Mouse (Mus musculus) liver, embryonic 13.5 days (tissue): ENCODE data around the gene 4930469K13Rik. TPM values are rescaled to one million over a fixed set of nuclear protein-coding genes. Genes with fewer than 3 reads are reported as not detected.

Experiments used
- ATAC-seq: fragments of 200-750 bp; cut with Nextera tagmentation; 2 replicates; pipeline ENCODE4 v1.8.0; 2017; ENCODE audit warnings: low read depth, mild to moderate bottlenecking, moderate number of reproducible peaks, moderate library complexity
- DNase-seq: peaks from one replicate; pipeline ENCODE4 v3.0.0; 2022
- H3K27ac ChIP-seq: fragments of 300-500 bp; sonication (generic); 2 replicates; pipeline ENCODE4 v1.5.1; 2015; ENCODE audit warnings: moderate library complexity, mild to moderate bottlenecking, inconsistent platforms
- H3K27me3 ChIP-seq: fragments of 300-500 bp; sonication (generic); 2 replicates; pipeline ENCODE4 v1.6.1; 2015; ENCODE audit warnings: mild to moderate bottlenecking, inconsistent platforms
- H3K36me3 ChIP-seq: fragments of 300-500 bp; sonication (generic); 2 replicates; pipeline ENCODE4 v1.6.1; 2015; ENCODE audit warnings: mild to moderate bottlenecking, inconsistent platforms
- H3K4me1 ChIP-seq: fragments of 300-500 bp; sonication (generic); replicated peaks from 2 replicates; pipeline ENCODE4 v1.6.1; 2015; ENCODE audit warnings: inconsistent platforms
- H3K4me2 ChIP-seq: fragments of 300-500 bp; sonication (generic); 2 replicates; pipeline ENCODE4 v1.6.1; 2015; ENCODE audit warnings: inconsistent platforms, mild to moderate bottlenecking, moderate library complexity
- H3K4me3 ChIP-seq: fragments of 300-500 bp; sonication (generic); replicated peaks from 2 replicates; pipeline ENCODE4 v1.5.1; 2015; ENCODE audit warnings: mild to moderate bottlenecking, inconsistent platforms
- H3K9ac ChIP-seq: fragments of 300-500 bp; sonication (generic); 2 replicates; pipeline ENCODE4 v1.6.1; 2015; ENCODE audit warnings: mild to moderate bottlenecking, inconsistent platforms
- H3K9me3 ChIP-seq: fragments of 300-500 bp; sonication (generic); replicated peaks from 2 replicates; pipeline ENCODE4 v1.6.1; 2016; ENCODE audit warnings: inconsistent platforms
- WGBS: fragments of 180-500 bp; shearing (Covaris S2); methylation state at CpG from one replicate; pipeline ENCODE4 v1.1.7; 2015; ENCODE audit not compliant: insufficient replicate concordance; 5-methylcytosine and 5-hydroxymethylcytosine counted together
- polyA plus RNA-seq: library from polyadenylated mRNA; unstranded; fragments of >200 nt; fragmentation: Nextera tagmentation; extraction: Ambion mirVana; gene quantifications from 2 replicates; pipeline ENCODE4 v1.2.1, GENCODE M21; 2015

4930469K13Rik gene
- polyA plus RNA-seq, 1 experiment from 2014 or later = not detected

GRCm38 (mm10) chr11:34113760-34114159, 15.4 kb upstream of the 4930469K13Rik start:
- no peak overlapping the region for H3K4me3 ChIP-seq
- H3K27ac ChIP-seq = no peak overlapping the region
- H3K9me3 ChIP-seq = no peaks in the 10 kb centered on the region
- H3K4me2 ChIP-seq = no peak overlapping the region
- 37% methylated on average over 2 of the region's 2 CpGs for WGBS
- no peak for ATAC-seq
- no peaks in the 10 kb centered on the region for H3K36me3 ChIP-seq
- no peak overlapping the region for H3K9ac ChIP-seq
- peaks cover 5% of the 10 kb centered on the region; the same call in 1 of the 2 replicates for H3K4me1 ChIP-seq
- no peaks in the 10 kb centered on the region for H3K27me3 ChIP-seq
- DNase-seq = no peak

- WGBS = 58% methylated on average over 4 of the region's 4 CpGs
- ATAC-seq (no peak), DNase-seq (no peak)
Measured at GRCm38 (mm10) chr11:34112781-34113380, 14.5 kb upstream of the 4930469K13Rik start.

GRCm38 (mm10) chr11:34111940-34112339, 13.6 kb upstream of the 4930469K13Rik start:
- Histone ChIP-seq H3K4me3 (no peak overlapping the region), H3K4me1 (peaks cover 5% of the 10 kb centered on the region; the same call in 1 of the 2 replicates), H3K9ac (no peak overlapping the region), H3K27ac (no peak overlapping the region), H3K36me3 (no peaks in the 10 kb centered on the region), H3K9me3 (no peaks in the 10 kb centered on the region), H3K27me3 (no peaks in the 10 kb centered on the region), H3K4me2 (no peak overlapping the region)
- no peak for DNase-seq
- WGBS = 59% methylated on average over 7 of the region's 7 CpGs
- no peak for ATAC-seq

More at GRCm38 (mm10) chr11:34112781-34113380, 14.5 kb upstream of the 4930469K13Rik start:
- Histone ChIP-seq H3K4me1 (peaks cover 5% of the 10 kb centered on the region; the same call in 1 of the 2 replicates), H3K4me3 (no peak overlapping the region), H3K9me3 (no peaks in the 10 kb centered on the region), H3K27me3 (no peaks in the 10 kb centered on the region), H3K36me3 (no peaks in the 10 kb centered on the region), H3K9ac (no peak overlapping the region), H3K4me2 (no peak overlapping the region), H3K27ac (no peak overlapping the region)

GRCm38 (mm10) chr11:34109260-34109659, 10.9 kb upstream of the 4930469K13Rik start:
- 68% methylated on average over 1 of the region's 1 CpGs for WGBS
- peaks cover 5% of the 10 kb centered on the region; the same call in 1 of the 2 replicates for H3K4me1 ChIP-seq
- no peaks in the 10 kb centered on the region for H3K27me3 ChIP-seq
- no peak overlapping the region for H3K27ac ChIP-seq
- no peak overlapping the region for H3K4me3 ChIP-seq
- ATAC-seq (no peak), DNase-seq (no peak)
- no peaks in the 10 kb centered on the region for H3K36me3 ChIP-seq
- no peak overlapping the region for H3K4me2 ChIP-seq
- H3K9me3 ChIP-seq = no peaks in the 10 kb centered on the region
- H3K9ac ChIP-seq = no peak overlapping the region

- H3K9ac ChIP-seq = no peak overlapping the region
- H3K9me3 ChIP-seq = no peaks in the 10 kb centered on the region
- peaks cover 5% of the 10 kb centered on the region; the same call in 1 of the 2 replicates for H3K4me1 ChIP-seq
- H3K36me3 ChIP-seq = no peaks in the 10 kb centered on the region
- WGBS = 41% methylated on average over 1 of the region's 1 CpGs
- H3K27ac ChIP-seq = no peak overlapping the region
- H3K27me3 ChIP-seq = no peaks in the 10 kb centered on the region
- H3K4me2 ChIP-seq = no peak overlapping the region
- ATAC-seq = no peak
- no peak for DNase-seq
- H3K4me3 ChIP-seq = no peak overlapping the region
Measured at GRCm38 (mm10) chr11:34104919-34105318, 6.6 kb upstream of the 4930469K13Rik start.

- 65% methylated on average over 4 of the region's 4 CpGs for WGBS
- Histone ChIP-seq H3K4me2 (no peak overlapping the region), H3K9me3 (no peaks in the 10 kb centered on the region), H3K9ac (no peak overlapping the region), H3K27ac (no peak overlapping the region), H3K36me3 (no peaks in the 10 kb centered on the region), H3K27me3 (no peaks in the 10 kb centered on the region), H3K4me3 (no peak overlapping the region), H3K4me1 (no peaks in the 10 kb centered on the region)
- no peak for ATAC-seq
- DNase-seq = no peak
Measured at GRCm38 (mm10) chr11:34101827-34102226, 3.5 kb upstream of the 4930469K13Rik start.

- no peak overlapping the region for H3K4me3 ChIP-seq
- H3K36me3 ChIP-seq = no peaks in the 10 kb centered on the region
- WGBS = 53% methylated on average over 3 of the region's 3 CpGs
- no peaks in the 10 kb centered on the region for H3K27me3 ChIP-seq
- no peak overlapping the region for H3K27ac ChIP-seq
- DNase-seq (no peak), ATAC-seq (no peak)
- H3K4me2 ChIP-seq = no peak overlapping the region
- H3K4me1 ChIP-seq = no peaks in the 10 kb centered on the region
- no peaks in the 10 kb centered on the region for H3K9me3 ChIP-seq
- no peak overlapping the region for H3K9ac ChIP-seq
Measured at GRCm38 (mm10) chr11:34087064-34087463, 11.3 kb downstream of the 4930469K13Rik start.

- WGBS = 66% methylated on average over 8 of the region's 8 CpGs
- no peaks in the 10 kb centered on the region for H3K27me3 ChIP-seq
- H3K9ac ChIP-seq = no peak overlapping the region
- ATAC-seq = no peak
- no peak for DNase-seq
- H3K9me3 ChIP-seq = no peaks in the 10 kb centered on the region
- H3K4me3 ChIP-seq = no peak overlapping the region
- H3K4me1 ChIP-seq = no peaks in the 10 kb centered on the region
- H3K36me3 ChIP-seq = no peaks in the 10 kb centered on the region
- no peak overlapping the region for H3K27ac ChIP-seq
- no peak overlapping the region for H3K4me2 ChIP-seq
Measured at GRCm38 (mm10) chr11:34086164-34086751, 12.1 kb downstream of the 4930469K13Rik start.

- WGBS = 26% methylated on average over 2 of the region's 2 CpGs
- H3K27me3 ChIP-seq = no peaks in the 10 kb centered on the region
- DNase-seq (no peak), ATAC-seq (no peak)
- no peak overlapping the region for H3K4me2 ChIP-seq
- H3K36me3 ChIP-seq = no peaks in the 10 kb centered on the region
- no peaks in the 10 kb centered on the region for H3K4me1 ChIP-seq
- no peak overlapping the region for H3K4me3 ChIP-seq
- no peak overlapping the region for H3K9ac ChIP-seq
- H3K27ac ChIP-seq = no peak overlapping the region
- no peaks in the 10 kb centered on the region for H3K9me3 ChIP-seq
Measured at GRCm38 (mm10) chr11:34084639-34085038, 13.7 kb downstream of the 4930469K13Rik start.

- no peaks in the 10 kb centered on the region for H3K36me3 ChIP-seq
- WGBS = 13% methylated on average over 7 of the region's 7 CpGs
- no peaks in the 10 kb centered on the region for H3K9me3 ChIP-seq
- H3K4me1 ChIP-seq = no peaks in the 10 kb centered on the region
- DNase-seq = no peak
- no peak for ATAC-seq
- no peak overlapping the region for H3K27ac ChIP-seq
- no peak overlapping the region for H3K4me2 ChIP-seq
- no peaks in the 10 kb centered on the region for H3K27me3 ChIP-seq
- no peak overlapping the region for H3K4me3 ChIP-seq
- H3K9ac ChIP-seq = no peak overlapping the region
Measured at GRCm38 (mm10) chr11:34083795-34084194, 14.6 kb downstream of the 4930469K13Rik start.

- ATAC-seq (no peak), DNase-seq (no peak)
- H3K4me2 ChIP-seq = no peak overlapping the region
- no peak overlapping the region for H3K9ac ChIP-seq
- no peaks in the 10 kb centered on the region for H3K4me1 ChIP-seq
- 41% methylated on average over 6 of the region's 6 CpGs for WGBS
- no peak overlapping the region for H3K4me3 ChIP-seq
- no peak overlapping the region for H3K27ac ChIP-seq
- no peaks in the 10 kb centered on the region for H3K36me3 ChIP-seq
- H3K9me3 ChIP-seq = no peaks in the 10 kb centered on the region
- no peaks in the 10 kb centered on the region for H3K27me3 ChIP-seq
Measured at GRCm38 (mm10) chr11:34079542-34080464, 18.6 kb downstream of the 4930469K13Rik start.
